Mouse (Mus musculus): Measurements from ENCODE around the gene Dstn. TPM values are rescaled to one million over a fixed set of nuclear protein-coding genes. Genes with fewer than 3 reads are reported as not detected.

Dstn gene
- 418 and 479 TPM in 2 replicates for polyA plus RNA-seq (2014; fragmentation: Nextera tagmentation; extraction: Ambion mirVana)

- Histone ChIP-seq H3K9me3 (ENCODE audit: control insufficient read depth, low read length) (no peaks in the 10 kb centered on the region), H3K4me3 (replicated peaks; ENCODE audit: low read depth, low read length) (peak within 1 kb of the TSS; percentile 90), H3K4me1 (ENCODE audit: control insufficient read depth, insufficient read depth, low read length) (peaks cover 26% of the 10 kb centered on the region), H3K27ac (replicated peaks; ENCODE audit: low read depth, low read length) (peak within 1 kb of the TSS; percentile 96), H3K27me3 (ENCODE audit: control insufficient read depth, insufficient read depth, low read length) (no peaks in the 10 kb centered on the region), H3K9ac (replicated peaks; ENCODE audit: low read length) (peak within 1 kb of the TSS; percentile 89), H3K36me3 (ENCODE audit: control insufficient read depth, insufficient read depth, low read length) (no peaks in the 10 kb centered on the region), H3K4me2 (ENCODE audit: low read length) (peak within 1 kb of the TSS; percentile 79)
- under 1% methylated on average over 71 of the region's 71 CpGs for WGBS
- DNase-seq (peak; percentile 97), ATAC-seq (ENCODE audit: low FRiP score, low TSS enrichment) (peak; percentile 97)
Observed at GRCm38 (mm10) chr2:143914760-143915599, at the start of gene Dstn. Dstn (plus strand) TSS chr2:143915320.

GRCm38 (mm10) chr2:143867326-143867725, 47.8 kb upstream of the Dstn start:
- Histone ChIP-seq H3K4me3 (replicated peaks; ENCODE audit: low read depth, low read length) (no peak overlapping the region), H3K4me1 (ENCODE audit: control insufficient read depth, insufficient read depth, low read length) (peaks cover 4% of the 10 kb centered on the region; the same call in 1 of the 2 replicates), H3K4me2 (ENCODE audit: low read length) (no peak overlapping the region), H3K27me3 (ENCODE audit: control insufficient read depth, insufficient read depth, low read length) (no peaks in the 10 kb centered on the region), H3K27ac (replicated peaks; ENCODE audit: low read depth, low read length) (no peak overlapping the region), H3K36me3 (ENCODE audit: control insufficient read depth, insufficient read depth, low read length) (no peaks in the 10 kb centered on the region), H3K9ac (replicated peaks; ENCODE audit: low read length) (no peak overlapping the region), H3K9me3 (ENCODE audit: control insufficient read depth, low read length) (no peaks in the 10 kb centered on the region)
- ATAC-seq (ENCODE audit: low FRiP score, low TSS enrichment) (peak; percentile 46; the same call in 1 of the 2 replicates), DNase-seq (peak; percentile 89)
- WGBS, result 8% methylated on average over 6 of the region's 6 CpGs

- DNase-seq (no peak), ATAC-seq (ENCODE audit: low FRiP score, low TSS enrichment) (no peak)
- WGBS, result 79% methylated on average over 10 of the region's 10 CpGs
Observed at GRCm38 (mm10) chr2:143870936-143871688, 44.0 kb upstream of the Dstn start.

GRCm38 (mm10) chr2:143876026-143876425, 39.1 kb upstream of the Dstn start:
- H3K27ac ChIP-seq (replicated peaks; ENCODE audit: low read depth, low read length), result no peak overlapping the region
- no peak overlapping the region for H3K4me3 ChIP-seq (replicated peaks; ENCODE audit: low read depth, low read length)
- WGBS, result 79% methylated on average over 1 of the region's 1 CpGs
- no peak overlapping the region for H3K9ac ChIP-seq (replicated peaks; ENCODE audit: low read length)
- DNase-seq, result no peak
- H3K9me3 ChIP-seq (ENCODE audit: control insufficient read depth, low read length), result no peaks in the 10 kb centered on the region
- no peak overlapping the region for H3K4me2 ChIP-seq (ENCODE audit: low read length)
- H3K27me3 ChIP-seq (ENCODE audit: control insufficient read depth, insufficient read depth, low read length), result no peaks in the 10 kb centered on the region
- H3K4me1 ChIP-seq (ENCODE audit: control insufficient read depth, insufficient read depth, low read length), result no peaks in the 10 kb centered on the region
- no peak for ATAC-seq (ENCODE audit: low FRiP score, low TSS enrichment)
- no peaks in the 10 kb centered on the region for H3K36me3 ChIP-seq (ENCODE audit: control insufficient read depth, insufficient read depth, low read length)

More at GRCm38 (mm10) chr2:143870936-143871688, 44.0 kb upstream of the Dstn start:
- no peak overlapping the region for H3K27ac ChIP-seq (replicated peaks; ENCODE audit: low read depth, low read length)
- H3K4me2 ChIP-seq (ENCODE audit: low read length), result no peak overlapping the region
- H3K9ac ChIP-seq (replicated peaks; ENCODE audit: low read length), result no peak overlapping the region
- H3K9me3 ChIP-seq (ENCODE audit: control insufficient read depth, low read length), result no peaks in the 10 kb centered on the region
- no peak overlapping the region for H3K4me3 ChIP-seq (replicated peaks; ENCODE audit: low read depth, low read length)
- no peaks in the 10 kb centered on the region for H3K4me1 ChIP-seq (ENCODE audit: control insufficient read depth, insufficient read depth, low read length)
- no peaks in the 10 kb centered on the region for H3K27me3 ChIP-seq (ENCODE audit: control insufficient read depth, insufficient read depth, low read length)
- no peaks in the 10 kb centered on the region for H3K36me3 ChIP-seq (ENCODE audit: control insufficient read depth, insufficient read depth, low read length)

GRCm38 (mm10) chr2:143876929-143877632, 38.0 kb upstream of the Dstn start:
- Histone ChIP-seq H3K9ac (replicated peaks; ENCODE audit: low read length) (no peak overlapping the region), H3K27me3 (ENCODE audit: control insufficient read depth, insufficient read depth, low read length) (no peaks in the 10 kb centered on the region), H3K9me3 (ENCODE audit: control insufficient read depth, low read length) (no peaks in the 10 kb centered on the region), H3K27ac (replicated peaks; ENCODE audit: low read depth, low read length) (no peak overlapping the region), H3K4me2 (ENCODE audit: low read length) (no peak overlapping the region), H3K4me3 (replicated peaks; ENCODE audit: low read depth, low read length) (no peak overlapping the region), H3K36me3 (ENCODE audit: control insufficient read depth, insufficient read depth, low read length) (no peaks in the 10 kb centered on the region), H3K4me1 (ENCODE audit: control insufficient read depth, insufficient read depth, low read length) (no peaks in the 10 kb centered on the region)
- DNase-seq (peak; percentile 27), ATAC-seq (ENCODE audit: low FRiP score, low TSS enrichment) (no peak)
- 77% methylated on average over 4 of the region's 4 CpGs for WGBS

- ATAC-seq (ENCODE audit: low FRiP score, low TSS enrichment) (no peak), DNase-seq (no peak)
- 89% methylated on average over 6 of the region's 6 CpGs for WGBS
- H3K36me3 ChIP-seq (ENCODE audit: control insufficient read depth, insufficient read depth, low read length), result no peaks in the 10 kb centered on the region
- H3K9me3 ChIP-seq (ENCODE audit: control insufficient read depth, low read length), result no peaks in the 10 kb centered on the region
- H3K27me3 ChIP-seq (ENCODE audit: control insufficient read depth, insufficient read depth, low read length), result no peaks in the 10 kb centered on the region
- no peak overlapping the region for H3K4me2 ChIP-seq (ENCODE audit: low read length)
- H3K9ac ChIP-seq (replicated peaks; ENCODE audit: low read length), result no peak overlapping the region
- no peak overlapping the region for H3K4me3 ChIP-seq (replicated peaks; ENCODE audit: low read depth, low read length)
- no peaks in the 10 kb centered on the region for H3K4me1 ChIP-seq (ENCODE audit: control insufficient read depth, insufficient read depth, low read length)
- H3K27ac ChIP-seq (replicated peaks; ENCODE audit: low read depth, low read length), result no peak overlapping the region
Observed at GRCm38 (mm10) chr2:143879311-143879710, 35.8 kb upstream of the Dstn start.

- no peak overlapping the region for H3K4me2 ChIP-seq (ENCODE audit: low read length)
- H3K36me3 ChIP-seq (ENCODE audit: control insufficient read depth, insufficient read depth, low read length), result no peaks in the 10 kb centered on the region
- no peak overlapping the region for H3K9ac ChIP-seq (replicated peaks; ENCODE audit: low read length)
- DNase-seq (no peak), ATAC-seq (ENCODE audit: low FRiP score, low TSS enrichment) (no peak)
- WGBS, result 91% methylated on average over 4 of the region's 4 CpGs
- no peak overlapping the region for H3K4me3 ChIP-seq (replicated peaks; ENCODE audit: low read depth, low read length)
- no peak overlapping the region for H3K27ac ChIP-seq (replicated peaks; ENCODE audit: low read depth, low read length)
- H3K27me3 ChIP-seq (ENCODE audit: control insufficient read depth, insufficient read depth, low read length), result no peaks in the 10 kb centered on the region
- no peaks in the 10 kb centered on the region for H3K9me3 ChIP-seq (ENCODE audit: control insufficient read depth, low read length)
- H3K4me1 ChIP-seq (ENCODE audit: control insufficient read depth, insufficient read depth, low read length), result no peaks in the 10 kb centered on the region
Observed at GRCm38 (mm10) chr2:143882002-143882401, 33.1 kb upstream of the Dstn start.

GRCm38 (mm10) chr2:143882606-143883288, 32.4 kb upstream of the Dstn start:
- Histone ChIP-seq H3K4me3 (replicated peaks; ENCODE audit: low read depth, low read length) (no peak overlapping the region), H3K4me1 (ENCODE audit: control insufficient read depth, insufficient read depth, low read length) (no peaks in the 10 kb centered on the region), H3K9me3 (ENCODE audit: control insufficient read depth, low read length) (no peaks in the 10 kb centered on the region), H3K36me3 (ENCODE audit: control insufficient read depth, insufficient read depth, low read length) (no peaks in the 10 kb centered on the region), H3K27ac (replicated peaks; ENCODE audit: low read depth, low read length) (no peak overlapping the region), H3K4me2 (ENCODE audit: low read length) (no peak overlapping the region), H3K27me3 (ENCODE audit: control insufficient read depth, insufficient read depth, low read length) (no peaks in the 10 kb centered on the region), H3K9ac (replicated peaks; ENCODE audit: low read length) (no peak overlapping the region)
- ATAC-seq (ENCODE audit: low FRiP score, low TSS enrichment) (no peak), DNase-seq (no peak)
- 82% methylated on average over 10 of the region's 10 CpGs for WGBS
